Mouse (Mus musculus) gastrocnemius, postnatal 14 days (tissue): ENCODE results near the gene Kcnj9. TPM values are rescaled to one million over a fixed set of nuclear protein-coding genes. Genes with fewer than 3 reads are reported as not detected.

Source experiments
- DNase-seq: peaks from one replicate; pipeline ENCODE4 v3.0.0; 2021; ENCODE audit warnings: mixed read lengths
- intact Hi-C: fragments of 180-260 bp; cut with DNase I; formaldehyde crosslinking; loops from one replicate; pipeline ENCODE4 v1.15.1; 2025; ENCODE audit warnings: low total_unique reads
- total RNA-seq, 2 experiments: library from RNA; stranded (reverse); gene quantifications; 2 replicates each; pipeline ENCODE4 v1.2.3; 2021

Gene Kcnj9
- total RNA-seq, 2 experiments from 2014 or later: not detected

- intact Hi-C loops: no loop called here
These were observed 57.4 kb downstream of the Kcnj9 start for GRCm38 (mm10) chr1:172271765-172272164.

GRCm38 (mm10) chr1:172271208-172271607, 57.9 kb downstream of the Kcnj9 start:
- no peak for DNase-seq
- intact Hi-C loops: no loop called here

More at GRCm38 (mm10) chr1:172271765-172272164, 57.4 kb downstream of the Kcnj9 start:
- no peak for DNase-seq

Other genes with a start within 250 kb of the Kcnj9 start
- gene Copa, start 246.8 kb downstream of the Kcnj9 start, total RNA-seq: 10 to 100 TPM; 80.8 to 80.9 TPM
- gene Ncstn, start 246.5 kb downstream of the Kcnj9 start, total RNA-seq: 10 to 100 TPM; 33.6 to 34.5 TPM
- gene Pex19, start 202.6 kb downstream of the Kcnj9 start, total RNA-seq: 10 to 100 TPM; 88.5 to 95.2 TPM
- 100 to 1,000 TPM; 131 to 134 TPM for gene Dcaf8, start 181.2 kb downstream of the Kcnj9 start, total RNA-seq
- 10 to 100 TPM; 39.2 to 60.3 TPM for gene Pea15a, start 122.5 kb downstream of the Kcnj9 start, total RNA-seq
- gene Casq1, start 109.5 kb downstream of the Kcnj9 start, total RNA-seq: 1,000 to 10,000 TPM; 6,638 to 7,021 TPM
- gene Atp1a4, start 70.9 kb downstream of the Kcnj9 start, total RNA-seq: under 1 TPM; 0.66 to 0.96 TPM
- gene Igsf8, start 67.7 kb downstream of the Kcnj9 start, total RNA-seq: 10 to 100 TPM; 11.1 to 12.5 TPM
- 1,000 to 10,000 TPM in 1 of 2 experiments, 100 to 1,000 TPM in 1; 826 to 1,026 TPM for gene Atp1a2, start 31.3 kb downstream of the Kcnj9 start, total RNA-seq
- under 1 TPM; 0.29 to 0.96 TPM for gene Kcnj10, start 11.9 kb upstream of the Kcnj9 start, total RNA-seq
- gene Pigm, start 47.2 kb upstream of the Kcnj9 start, total RNA-seq: 1 to 10 TPM; 4.4 to 4.8 TPM
- under 1 TPM; 0.33 to 0.57 TPM for gene Slamf9, start 146.0 kb upstream of the Kcnj9 start, total RNA-seq
- under 1 TPM; 0.37 to 0.51 TPM for gene Igsf9, start 152.5 kb upstream of the Kcnj9 start, total RNA-seq
- gene Tagln2, start 170.7 kb upstream of the Kcnj9 start, total RNA-seq: 10 to 100 TPM; 60.4 to 61.2 TPM
- under 1 TPM; 0.40 to 0.45 TPM for gene Cfap45, start 191.5 kb upstream of the Kcnj9 start, total RNA-seq
- gene Vsig8, start 226.6 kb upstream of the Kcnj9 start, total RNA-seq: not detected